Mouse (Mus musculus) adrenal gland, postnatal 14 days (tissue): ENCODE results near the gene Kcnd1. TPM values are rescaled to one million over a fixed set of nuclear protein-coding genes. Genes with fewer than 3 reads are reported as not detected.
"Not testable (repeated sequence)": the region's sequence is repeated elsewhere in the genome, so short reads cannot be mapped to it uniquely, and the experiment has no call there.

Experiments used
- DNase-seq: peaks from one replicate; pipeline ENCODE4 v3.0.0; 2021; ENCODE audit warnings: mixed read lengths
- long read RNA-seq, 2 experiments: library from polyadenylated mRNA; stranded (forward); transcript quantifications; one replicate each; pipeline ENCODE4 v2.0.0; 2021
- total RNA-seq: library from RNA; stranded (reverse); gene quantifications from 2 replicates; pipeline ENCODE4 v1.2.3, GENCODE M21; 2021

Gene Kcnd1
- total RNA-seq = 0.93 and 1.3 TPM in 2 replicates
- long read RNA-seq, experiment 1, full-length matches to known transcripts = 1 of 2 reads
- long read RNA-seq, experiment 1, partial matches to known transcripts = 0 of 2 reads
- long read RNA-seq, experiment 1, other reads (novel, unspliced or antisense) = 1 of 2 reads
- long read RNA-seq, experiment 2 = 0 reads

GRCm38 (mm10) chrX:7821865-7822779 lies at the start of gene Kcnd1:
Gene Kcnd1 (plus strand): TSS chrX:7822289.
- DNase-seq = peak; percentile 32

GRCm38 (mm10) chrX:7772766-7773165 lies 49.3 kb upstream of the Kcnd1 start:
- peak; percentile 37 for DNase-seq

- no peak for DNase-seq
Measured at GRCm38 (mm10) chrX:7775501-7776205, 46.4 kb upstream of the Kcnd1 start.

GRCm38 (mm10) chrX:7776329-7777082 lies 45.6 kb upstream of the Kcnd1 start:
- peak; percentile 63 for DNase-seq

GRCm38 (mm10) chrX:7778450-7779244 lies 43.4 kb upstream of the Kcnd1 start:
- no peak for DNase-seq

GRCm38 (mm10) chrX:7779294-7779693 lies 42.8 kb upstream of the Kcnd1 start:
- DNase-seq = no peak

GRCm38 (mm10) chrX:7782603-7783092 lies 39.4 kb upstream of the Kcnd1 start:
- DNase-seq = no peak

- DNase-seq = peak; percentile 86
Measured at GRCm38 (mm10) chrX:7789542-7790136, 32.5 kb upstream of the Kcnd1 start, which contains the start of gene Gripap1. Gene Gripap1 (plus strand): TSS chrX:7789765.

GRCm38 (mm10) chrX:7790309-7790708 lies 31.8 kb upstream of the Kcnd1 start:
- DNase-seq = no peak

- DNase-seq = no peak
Measured at GRCm38 (mm10) chrX:7793361-7793760, 28.7 kb upstream of the Kcnd1 start.

GRCm38 (mm10) chrX:7795016-7795415 lies 27.1 kb upstream of the Kcnd1 start:
- DNase-seq = peak; percentile 51

GRCm38 (mm10) chrX:7797327-7797726 lies 24.8 kb upstream of the Kcnd1 start:
- no peak for DNase-seq

GRCm38 (mm10) chrX:7802157-7802556 lies 19.9 kb upstream of the Kcnd1 start:
- DNase-seq = not testable (repeated sequence)

GRCm38 (mm10) chrX:7815016-7815415 lies 7.1 kb upstream of the Kcnd1 start:
- DNase-seq = peak; percentile 60

GRCm38 (mm10) chrX:7837146-7837545 lies 15.1 kb downstream of the Kcnd1 start:
- no peak for DNase-seq

GRCm38 (mm10) chrX:7840842-7841162 lies 18.7 kb downstream of the Kcnd1 start:
- DNase-seq = no peak

- peak; percentile 96 for DNase-seq
Measured at GRCm38 (mm10) chrX:7841163-7842162, 19.4 kb downstream of the Kcnd1 start, which contains the start of gene Otud5. Gene Otud5 (plus strand): TSS chrX:7841364.

GRCm38 (mm10) chrX:7842318-7842717 lies 20.2 kb downstream of the Kcnd1 start:
- peak; percentile 46 for DNase-seq

GRCm38 (mm10) chrX:7847845-7848244 lies 25.8 kb downstream of the Kcnd1 start:
- no peak for DNase-seq
